8 mouse cellular contexts compared by ENCODE assay signal in genomic region chr9:44604290-44604778, GRCm38 (mm10). TPM values are rescaled to one million over a fixed set of nuclear protein-coding genes. Genes with fewer than 3 reads are reported as not detected.
A peak's percentile ranks its signal among the peaks of the same experiment; 100 is the strongest.
DNase-seq lines count a peak whose midpoint lies in the region; ATAC-seq and TF ChIP-seq lines count a peak whose summit lies in the region.

No protein-coding gene starts in this region.

- H3K27me3 ChIP-seq in hindbrain, embryonic 16.5 days (replicated peaks; ENCODE audit: control insufficient read depth, insufficient read depth, low read length), result no peaks in the 10 kb centered on the region

- peaks cover 30% of the 10 kb centered on the region for H3K4me1 ChIP-seq in hindbrain, embryonic 16.5 days (ENCODE audit: control insufficient read depth, insufficient read depth, low read depth, low read length)

- H3K79me2 ChIP-seq in macrophage (ENCODE audit: inconsistent target), result peaks cover 74% of the 10 kb centered on the region

- no peak; the same call in 1 of the 2 replicates for TF ChIP-seq CTCF in left cerebral cortex, adult 2 months (IDR thresholded peaks at IDR 0.05)

- H3K27ac ChIP-seq in hindbrain, embryonic 16.5 days (ENCODE audit: low read depth, low read length), result peak overlapping the region; percentile 99
- peak overlapping the region; percentile 99 for H3K27ac ChIP-seq in left cerebral cortex, adult 2 months
- peak overlapping the region; percentile 88 for H3K27ac ChIP-seq in macrophage

- H3K9me3 ChIP-seq in hindbrain, embryonic 16.5 days (ENCODE audit: control insufficient read depth, low read length), result no peaks in the 10 kb centered on the region

- H3K9ac ChIP-seq in hindbrain, embryonic 16.5 days (ENCODE audit: low read depth, low read length), result peak overlapping the region; percentile 99

- under 1% methylated on average over 46 of the region's 65 CpGs for WGBS in hindbrain, embryonic 16.5 days
- 1% methylated on average over 54 of the region's 65 CpGs for WGBS in macrophage (ENCODE audit: missing documents)

- H3K4me2 ChIP-seq in hindbrain, embryonic 16.5 days (ENCODE audit: low read length), result peak overlapping the region; percentile 89

- peaks cover 11% of the 10 kb centered on the region for H3K36me3 ChIP-seq in hindbrain, embryonic 16.5 days (ENCODE audit: control insufficient read depth, insufficient read depth, low read length)
- H3K36me3 ChIP-seq in macrophage (ENCODE audit: inconsistent target), result no peaks in the 10 kb centered on the region; the same call in 1 of the 2 replicates

- H3K4me3 ChIP-seq in hindbrain, embryonic 16.5 days (ENCODE audit: low read length), result peak overlapping the region; percentile 85
- peak overlapping the region; percentile 62 for H3K4me3 ChIP-seq in left cerebral cortex, adult 2 months
- H3K4me3 ChIP-seq in macrophage (ENCODE audit: inconsistent target), result peak overlapping the region; percentile 64

- peak; percentile 83 for DNase-seq in T-cell, adult 2 months (ENCODE audit: low spot score)
- DNase-seq in cerebellum, postnatal 36 days, result peak; percentile 77 to 83
- peak; percentile 77 for DNase-seq in gastrocnemius, adult 18-20 months (ENCODE audit: low spot score)
- DNase-seq in left cerebral cortex, adult 2 months (ENCODE audit: extremely low spot score in 1 of 2, low spot score in 2 of 2), result peak; percentile 85 to 86
- peak; percentile 89 for DNase-seq in right cerebral cortex, adult 18-20 months
- peak; percentile 73 for DNase-seq in urinary bladder, postnatal 14 days (ENCODE audit: low spot score)

- ATAC-seq in hindbrain, embryonic 16.5 days, result peak; percentile 79

- intact Hi-C loops in left cerebral cortex, adult 2 months (cut with DNase I), result loop anchor here (2.0 kb wide), 1 partner anchor 94 kb away; no protein-coding TSS in a partner anchor

RNA-seq across cellular contexts. Expression of gene Ddx6, which starts 0.4 kb away (rescaled TPM):
- total RNA-seq in gastrocnemius, adult 18-20 months (2021), result 10 to 100 TPM; 68.4 to 69.8 TPM
- 12.5 and 14.6 TPM in 2 replicates for polyA plus RNA-seq in hindbrain, embryonic 16.5 days (2015; fragmentation: Nextera tagmentation; extraction: Ambion mirVana)
- 100 to 1,000 TPM; 145 to 148 TPM for total RNA-seq in left cerebral cortex, adult 2 months (2021)
- 100 to 1,000 TPM in 25 of 26 experiments, 10 to 100 TPM in 1; 97.4 to 201 (median 127) TPM for total RNA-seq in macrophage (2018; cell fraction: chromatin; rRNA removed)
- 100 to 1,000 TPM; 103 to 169 (median 130) TPM for total RNA-seq in macrophage (2018; cell fraction: cytosol; rRNA removed)
- total RNA-seq in macrophage (2018; cell fraction: nucleus; rRNA removed), result 100 to 1,000 TPM; 122 to 185 (median 135) TPM
- 72.2 to 89.3 TPM (median 77.9 TPM) in 3 replicates for polyA plus RNA-seq in macrophage (2018)

RNA-seq across cellular contexts. Expression of gene Cxcr5, which starts 42.7 kb away (rescaled TPM):
- total RNA-seq in gastrocnemius, adult 18-20 months (2021), result not detected
- not detected in 2 replicates for polyA plus RNA-seq in hindbrain, embryonic 16.5 days (2015; fragmentation: Nextera tagmentation; extraction: Ambion mirVana)
- total RNA-seq in left cerebral cortex, adult 2 months (2021), result not detected
- total RNA-seq in macrophage (2018; cell fraction: chromatin; rRNA removed), result not detected
- total RNA-seq in macrophage (2018; cell fraction: cytosol; rRNA removed), result under 1 TPM in 13 of 26 experiments, not detected in 13; 0.03 to 0.39 (median 0.07) TPM
- total RNA-seq in macrophage (2018; cell fraction: nucleus; rRNA removed), result under 1 TPM in 3 of 26 experiments, not detected in 23; 0.17 to 0.29 (median 0.21) TPM
- polyA plus RNA-seq in macrophage (2018), result 0.09 TPM in 1 of 3 replicates, not detected in the others

Comparison
In these comparisons a context has a peak if more than half of its experiments do, and no peak if none do; other contexts are left out.
1. Peak in every context shown above with its lines: DNase-seq, ATAC-seq, H3K4me3 ChIP-seq and H3K27ac ChIP-seq.